Mouse (Mus musculus): ENCODE results near the gene Gm49392.

DNA sequence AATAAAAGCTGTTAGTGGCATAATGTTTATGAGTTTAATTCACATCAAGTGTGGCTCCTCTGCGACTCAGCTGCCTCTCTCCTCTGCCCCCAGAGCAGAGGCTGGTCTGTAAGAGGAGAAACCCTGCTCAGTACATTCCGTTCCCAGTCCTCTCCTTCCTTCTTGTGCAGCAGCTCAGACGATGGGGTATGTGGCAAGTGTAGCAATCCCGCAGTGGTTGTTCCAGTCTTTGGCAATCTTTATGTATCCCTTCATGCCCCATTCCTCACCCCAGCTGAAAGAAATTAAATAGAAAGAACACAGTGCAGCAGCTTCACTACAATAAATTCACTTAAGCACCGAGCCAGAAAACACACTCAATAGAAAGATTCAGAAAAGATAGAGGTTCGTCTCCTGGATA lies 54.0 kb downstream of the Gm49392 start:
- TF ChIP-seq CTCF (IDR thresholded peaks at IDR 0.05; ENCODE audit: control insufficient read depth, insufficient read depth, low read length) (no peak), POLR2A (IDR thresholded peaks at IDR 0.05; ENCODE audit: borderline replicate concordance, control insufficient read depth, low read depth, low read length) (no peak)
